Mouse (Mus musculus): ENCODE measurements around the gene Hoxc5.

The Hoxc5 gene

DNA sequence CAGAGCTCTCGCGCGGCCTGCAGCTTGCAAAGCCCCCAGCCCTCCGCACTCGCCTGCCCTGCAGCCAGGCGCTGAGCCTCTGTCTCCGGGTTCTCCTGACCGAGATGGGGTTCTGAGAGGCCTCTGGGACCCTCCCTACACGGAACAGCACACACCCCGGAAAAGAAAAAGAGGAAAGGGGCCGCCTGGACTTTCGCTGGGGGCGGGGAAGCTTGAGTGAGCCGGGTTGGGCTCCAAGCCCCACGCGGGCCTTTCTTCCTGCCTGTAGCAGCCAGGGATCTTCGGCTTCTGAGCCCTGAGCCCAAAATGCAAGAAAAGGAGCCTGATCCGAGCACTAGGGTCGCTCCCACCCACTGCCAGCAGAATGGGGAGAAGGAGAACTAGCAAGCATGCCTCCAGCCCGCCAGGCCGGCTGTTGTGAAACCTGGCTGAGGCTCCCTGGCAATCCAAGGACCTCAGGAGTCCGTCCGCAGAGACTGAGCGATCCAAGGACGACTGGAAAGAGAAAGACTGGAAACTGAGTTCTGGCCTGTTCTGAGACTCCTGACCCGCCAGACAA lies 44.8 kb downstream of the Hoxc5 start:
- DNase-seq (ENCODE audit: low read depth, low spot score), result no peak

DNA sequence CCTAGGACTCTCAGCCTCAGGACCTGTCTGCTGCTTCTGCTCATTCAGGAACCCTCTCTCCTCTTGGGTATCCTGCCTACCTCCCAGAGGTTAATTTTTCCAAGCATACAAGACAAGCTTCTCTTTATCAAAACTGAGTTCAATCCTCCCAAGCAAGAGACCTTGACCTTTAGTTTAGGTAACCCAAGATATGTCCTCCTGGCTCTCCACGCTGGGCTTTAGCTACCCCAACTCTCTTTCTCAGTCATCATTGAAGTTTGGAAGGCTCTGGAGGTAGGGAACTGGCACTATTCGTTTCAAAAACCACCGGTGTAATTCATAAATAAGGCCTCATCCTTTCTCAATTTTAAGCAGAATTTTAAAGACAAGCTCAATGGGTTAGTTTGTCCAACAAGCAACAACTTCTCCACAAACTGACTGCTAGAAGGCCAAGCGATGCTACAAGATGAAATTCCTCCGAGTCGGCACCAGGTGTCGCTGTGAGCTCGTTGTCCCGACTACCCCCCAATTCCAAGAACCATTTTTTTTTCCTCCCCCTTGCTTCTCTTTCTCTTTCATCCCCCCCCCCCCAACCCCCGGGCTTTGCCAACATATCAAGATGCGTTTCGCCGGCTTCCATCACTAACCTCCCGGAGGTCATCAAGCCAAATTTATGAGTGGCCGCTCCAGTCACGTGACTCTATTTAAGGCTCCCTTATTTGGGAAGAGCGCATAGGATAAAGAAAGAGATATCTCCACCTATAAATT lies 46.2 kb downstream of the Hoxc5 start:
- DNase-seq (ENCODE audit: low read depth, low spot score), result peak; percentile 51

DNA sequence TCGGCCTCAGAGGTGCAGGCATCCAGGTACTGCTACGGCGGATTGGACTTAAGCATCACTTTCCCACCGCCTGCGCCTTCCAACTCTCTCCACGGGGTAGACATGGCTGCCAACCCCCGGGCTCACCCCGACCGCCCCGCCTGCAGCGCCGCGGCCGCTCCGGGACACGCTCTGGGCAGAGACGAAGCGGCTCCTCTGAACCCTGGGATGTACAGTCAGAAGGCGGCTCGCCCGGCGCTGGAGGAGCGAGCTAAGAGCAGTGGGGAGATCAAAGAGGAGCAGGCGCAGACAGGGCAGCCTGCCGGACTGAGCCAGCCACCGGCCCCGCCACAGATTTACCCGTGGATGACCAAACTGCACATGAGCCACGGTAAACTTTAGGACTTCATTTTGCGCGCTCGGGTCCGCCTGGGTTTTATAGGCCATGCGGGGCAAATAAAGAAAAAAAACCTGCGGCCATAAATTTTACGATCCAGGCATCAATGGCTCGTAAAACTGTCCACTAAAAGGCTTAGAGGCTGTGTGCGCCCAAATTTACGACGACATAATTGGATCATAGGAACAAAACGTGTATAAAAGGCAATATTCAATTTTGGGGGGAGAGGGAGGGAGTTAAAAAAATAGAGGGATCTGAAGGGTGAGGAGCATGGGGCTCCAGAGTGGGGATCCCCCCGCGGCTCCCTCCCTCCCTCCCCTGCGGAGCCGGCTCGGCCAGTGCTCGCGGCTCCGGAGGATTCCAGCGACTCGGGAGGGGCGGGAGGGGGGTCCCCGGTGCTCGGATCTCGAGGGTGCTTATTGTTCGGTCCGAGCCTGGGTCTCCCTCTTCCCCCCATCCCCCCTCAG lies 47.1 kb downstream of the Hoxc5 start:
- no peak for DNase-seq (ENCODE audit: low read depth, low spot score)

DNA sequence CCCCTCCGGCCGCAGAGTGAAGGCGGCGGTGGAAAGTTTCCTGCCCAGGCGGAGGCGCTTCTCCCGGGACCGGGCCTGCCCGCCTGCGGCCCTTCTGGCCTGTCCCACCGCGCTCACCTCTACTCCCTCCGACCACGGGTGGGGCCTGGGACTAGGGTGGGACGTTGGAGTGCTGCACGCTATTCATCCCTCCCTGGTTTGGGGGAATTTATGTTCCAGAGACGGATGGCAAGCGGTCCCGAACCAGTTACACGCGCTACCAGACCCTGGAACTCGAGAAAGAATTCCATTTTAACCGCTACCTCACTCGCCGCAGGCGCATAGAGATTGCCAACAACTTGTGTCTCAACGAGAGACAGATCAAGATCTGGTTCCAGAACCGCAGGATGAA lies 47.8 kb downstream of the Hoxc5 start:
- no peak for DNase-seq (ENCODE audit: low read depth, low spot score)

- no peak for DNase-seq (ENCODE audit: low read depth, low spot score)
These were observed 48.3 kb downstream of the Hoxc5 start for GRCm38 (mm10) chr15:103015406-103016166.

- DNase-seq (ENCODE audit: low read depth, low spot score), result no peak
These were observed 51.4 kb downstream of the Hoxc5 start, which contains the start of gene Hoxc4 for GRCm38 (mm10) chr15:103018636-103019035. Hoxc4 (plus strand) TSS chr15:103018934.

DNA sequence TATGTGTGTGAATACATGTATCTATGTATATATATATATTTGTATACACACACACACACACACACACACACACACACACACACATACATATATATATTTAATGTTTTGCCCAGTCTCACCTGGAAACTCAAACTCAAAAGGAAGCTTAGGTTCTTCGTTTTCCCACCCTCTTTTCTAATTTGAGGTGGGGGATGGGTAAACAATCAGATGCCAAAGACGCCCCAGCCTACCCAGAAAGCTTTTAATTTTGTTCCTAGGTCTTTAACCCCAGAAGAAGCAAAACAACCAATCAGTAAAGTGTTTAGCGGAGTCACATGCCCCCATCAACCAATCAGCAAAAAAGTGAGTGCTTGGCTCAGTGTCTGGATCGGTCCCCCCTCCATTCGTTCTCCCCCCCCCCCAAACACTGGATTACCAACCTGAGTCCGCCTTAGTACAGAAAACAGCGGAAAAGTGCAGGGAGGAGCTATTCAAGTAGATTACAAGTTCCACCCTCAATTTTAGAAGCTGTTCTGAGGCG lies 53.7 kb downstream of the Hoxc5 start:
- DNase-seq (ENCODE audit: low read depth, low spot score), result no peak

DNA sequence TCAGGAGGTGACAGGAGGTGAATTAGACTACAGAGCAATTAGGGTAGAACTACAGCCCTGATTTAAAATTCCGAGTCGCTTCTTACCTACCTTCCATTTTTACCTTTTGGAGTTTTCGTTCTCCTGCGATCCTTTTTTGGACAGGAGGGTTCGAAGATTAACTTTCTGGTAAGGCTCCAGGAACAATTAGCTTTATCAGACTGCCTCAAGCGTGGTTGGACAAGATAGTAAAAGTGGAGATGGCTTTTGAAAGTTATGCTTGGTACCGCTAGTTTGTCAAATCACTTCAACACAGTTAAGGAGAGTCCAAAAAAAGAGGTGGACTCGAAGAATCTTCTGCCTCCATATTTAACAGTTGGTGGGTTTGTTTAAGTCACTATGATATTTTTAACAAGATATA lies 54.3 kb downstream of the Hoxc5 start:
- no peak for DNase-seq (ENCODE audit: low read depth, low spot score)

- no peak for DNase-seq (ENCODE audit: low read depth, low spot score)
These were observed 56.9 kb downstream of the Hoxc5 start for GRCm38 (mm10) chr15:103024131-103024530.

DNA sequence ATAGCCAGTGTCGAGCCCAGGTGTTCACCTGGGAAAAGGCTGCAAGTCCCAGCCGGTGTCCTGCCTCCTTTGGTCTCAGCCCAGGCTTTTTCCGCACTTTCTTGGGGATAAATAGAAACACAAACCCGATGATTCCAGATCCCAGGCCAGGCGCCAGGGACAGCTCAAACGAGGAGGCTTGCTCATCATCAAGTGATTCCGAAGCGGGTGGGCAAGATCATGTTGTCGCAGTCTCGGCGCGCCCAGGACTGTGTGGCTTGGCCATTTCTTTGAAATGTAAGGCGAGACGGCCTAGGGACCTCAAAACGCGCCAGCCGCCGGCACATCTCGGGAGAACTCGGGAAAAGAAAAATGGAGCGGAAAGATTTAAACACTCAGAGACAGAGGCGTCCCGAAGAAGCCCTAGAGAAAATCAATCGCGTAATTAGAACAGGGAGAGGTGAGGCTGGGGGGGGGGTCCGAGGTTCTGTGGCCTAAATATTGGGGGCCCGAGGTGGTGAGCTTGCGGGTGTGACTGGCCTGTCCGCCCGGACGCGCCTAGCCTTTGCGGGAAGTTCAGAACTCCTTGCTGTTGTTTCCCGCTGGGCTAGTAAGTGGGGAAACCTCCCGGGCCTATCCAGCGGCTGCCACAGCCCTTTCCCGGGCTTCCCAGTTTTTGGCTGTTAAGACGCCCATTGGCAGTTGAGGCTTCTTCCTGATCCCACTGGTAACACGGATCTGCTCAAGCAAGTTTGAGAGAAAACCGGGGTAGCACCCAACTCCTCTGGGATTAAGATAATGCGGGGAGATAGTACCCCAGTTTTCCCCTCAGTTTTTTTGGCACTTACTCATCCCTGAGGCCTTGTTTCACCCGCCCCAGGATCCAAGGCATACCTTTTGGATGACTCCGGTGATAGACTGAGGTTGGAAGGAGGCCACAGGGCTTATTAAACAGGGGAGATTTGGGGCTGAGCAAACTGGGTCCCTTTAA lies 60.3 kb downstream of the Hoxc5 start:
- no peak for DNase-seq (ENCODE audit: low read depth, low spot score)

- DNase-seq (ENCODE audit: low read depth, low spot score), result no peak
These were observed 61.8 kb downstream of the Hoxc5 start for GRCm38 (mm10) chr15:103028916-103029512.

DNA sequence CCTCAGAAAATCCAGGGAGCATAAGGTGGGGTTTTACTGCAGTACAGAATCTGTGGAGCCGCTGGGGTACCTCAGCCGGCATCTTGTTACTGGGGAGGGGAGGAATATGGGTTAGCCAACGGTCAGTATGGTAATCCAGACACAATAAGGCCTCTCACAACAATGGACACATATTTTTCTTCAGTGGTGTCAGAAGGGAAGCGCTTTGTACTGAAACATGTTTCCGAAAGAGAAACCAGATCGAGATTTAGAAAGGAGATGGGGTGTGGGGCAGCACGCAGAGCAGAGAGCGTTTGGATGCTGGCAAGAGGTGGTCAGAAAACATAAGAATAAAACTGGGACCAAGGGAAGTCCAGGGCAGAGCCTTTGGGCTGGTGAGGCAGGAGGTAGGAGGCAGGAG lies 62.9 kb downstream of the Hoxc5 start:
- no peak for DNase-seq (ENCODE audit: low read depth, low spot score)

DNA sequence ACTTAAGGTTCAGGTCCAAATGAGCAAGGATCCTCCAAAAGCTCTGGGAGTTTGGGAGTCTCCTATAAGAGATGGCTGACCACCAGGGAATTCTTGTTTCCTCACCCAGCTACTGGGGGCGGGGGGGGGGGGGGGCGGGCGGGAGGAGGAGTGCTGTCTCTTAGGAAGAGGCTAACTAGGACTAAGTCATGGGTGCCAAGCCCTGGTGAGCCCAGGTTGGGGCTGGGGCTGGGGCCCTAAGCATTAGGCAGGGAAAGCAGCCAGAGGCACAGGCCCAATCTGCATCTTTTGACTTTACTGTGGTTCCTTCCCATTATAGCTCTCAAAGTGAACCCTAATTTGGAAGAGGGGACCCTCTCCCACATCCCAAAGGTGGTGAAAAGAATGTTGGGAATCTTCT lies 64.9 kb downstream of the Hoxc5 start:
- DNase-seq (ENCODE audit: low read depth, low spot score), result no peak

GRCm38 (mm10) chr15:103032646-103033575 lies 65.7 kb downstream of the Hoxc5 start:
- no peak for DNase-seq (ENCODE audit: low read depth, low spot score)

DNA sequence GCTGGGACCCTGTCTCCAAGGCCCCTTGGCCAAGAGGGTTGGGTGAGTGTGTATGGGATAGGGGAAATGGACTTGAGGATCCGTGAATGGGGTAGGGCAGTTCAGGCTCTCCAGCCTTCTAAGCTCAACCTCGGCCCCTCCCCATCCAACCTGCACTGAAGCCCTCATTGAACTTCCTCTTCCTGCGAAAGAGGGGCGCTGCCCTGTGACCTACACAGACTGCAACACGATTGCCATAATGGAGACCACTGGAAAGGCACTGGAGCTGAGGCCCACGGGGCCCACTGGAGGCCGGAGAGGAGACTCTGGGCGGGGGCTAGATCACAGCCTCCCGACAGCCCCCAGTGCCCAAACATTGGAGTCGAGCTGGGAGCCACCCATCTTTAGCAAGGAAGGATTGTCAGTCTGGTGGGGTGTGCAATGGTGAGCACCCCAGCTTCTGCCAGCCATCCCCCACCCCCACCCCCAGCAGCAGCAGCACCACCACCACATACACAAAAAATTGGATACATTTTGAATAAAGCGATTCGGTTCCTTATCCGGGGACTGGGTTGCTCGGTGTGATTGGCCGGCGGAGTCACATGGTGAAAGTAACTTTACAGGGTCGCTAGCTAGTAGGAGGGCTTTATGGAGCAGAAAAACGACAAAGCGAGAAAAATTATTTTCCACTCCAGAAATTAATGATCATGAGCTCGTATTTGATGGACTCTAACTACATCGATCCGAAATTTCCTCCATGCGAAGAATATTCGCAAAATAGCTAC lies 67.0 kb downstream of the Hoxc5 start:
- peak; percentile 87 for DNase-seq (ENCODE audit: low read depth, low spot score)

DNA sequence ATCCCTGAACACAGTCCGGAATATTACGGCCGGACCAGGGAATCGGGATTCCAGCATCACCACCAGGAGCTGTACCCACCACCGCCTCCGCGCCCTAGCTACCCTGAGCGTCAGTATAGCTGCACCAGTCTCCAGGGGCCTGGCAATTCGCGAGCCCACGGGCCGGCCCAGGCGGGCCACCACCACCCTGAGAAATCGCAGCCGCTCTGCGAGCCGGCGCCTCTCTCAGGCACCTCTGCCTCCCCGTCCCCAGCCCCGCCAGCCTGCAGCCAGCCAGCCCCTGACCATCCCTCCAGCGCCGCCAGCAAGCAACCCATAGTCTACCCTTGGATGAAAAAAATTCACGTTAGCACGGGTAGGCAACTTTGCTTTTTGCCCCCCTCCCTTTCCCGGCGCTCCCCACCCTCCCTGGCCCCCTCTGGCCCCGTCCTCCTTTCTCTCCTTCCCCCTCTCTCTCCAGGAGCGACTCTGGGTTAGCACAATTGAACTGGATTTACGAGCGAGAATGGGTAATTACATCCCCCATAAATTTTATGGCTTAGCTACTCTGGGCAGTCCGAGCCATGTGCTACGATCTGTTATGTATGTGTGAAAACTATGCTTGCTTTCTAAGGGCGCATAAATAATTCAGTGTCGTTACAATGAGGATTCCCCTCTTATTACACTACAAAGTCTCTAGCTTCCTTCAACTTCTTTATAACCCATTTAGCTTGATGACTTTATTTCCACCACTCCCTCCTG lies 67.7 kb downstream of the Hoxc5 start:
- DNase-seq (ENCODE audit: low read depth, low spot score), result no peak

DNA sequence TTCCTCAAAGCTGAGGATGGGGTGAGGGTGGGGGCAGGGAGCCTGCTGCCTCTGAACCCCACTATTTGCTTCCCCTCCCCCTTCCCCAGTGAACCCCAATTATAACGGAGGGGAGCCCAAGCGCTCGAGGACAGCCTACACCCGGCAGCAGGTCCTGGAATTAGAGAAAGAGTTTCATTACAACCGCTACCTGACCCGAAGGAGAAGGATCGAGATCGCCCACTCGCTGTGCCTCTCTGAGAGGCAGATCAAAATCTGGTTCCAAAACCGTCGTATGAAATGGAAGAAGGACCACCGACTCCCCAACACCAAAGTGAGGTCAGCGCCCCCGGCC lies 68.3 kb downstream of the Hoxc5 start:
- peak; percentile 60 for DNase-seq (ENCODE audit: low read depth, low spot score)

- no peak for DNase-seq (ENCODE audit: low read depth, low spot score)
These were observed 70.3 kb downstream of the Hoxc5 start for GRCm38 (mm10) chr15:103037579-103037978.
